Mouse (Mus musculus) liver, adult (tissue): ENCODE measurements at regions not wholly inside any gene's neighbourhood (a gene's known extent, or its start where the extent isn't known, plus 50 kb on each side); places are given as distances from the start of the nearest gene placed in this dataset.

Experiments
- GATA4 ChIP-seq: IDR thresholded peaks from 2 replicates; pipeline ENCODE4 v1.6.1; 2014; ENCODE audit warnings: mild to moderate bottlenecking, low read length; ENCODE audit not compliant: insufficient replicate concordance

DNA sequence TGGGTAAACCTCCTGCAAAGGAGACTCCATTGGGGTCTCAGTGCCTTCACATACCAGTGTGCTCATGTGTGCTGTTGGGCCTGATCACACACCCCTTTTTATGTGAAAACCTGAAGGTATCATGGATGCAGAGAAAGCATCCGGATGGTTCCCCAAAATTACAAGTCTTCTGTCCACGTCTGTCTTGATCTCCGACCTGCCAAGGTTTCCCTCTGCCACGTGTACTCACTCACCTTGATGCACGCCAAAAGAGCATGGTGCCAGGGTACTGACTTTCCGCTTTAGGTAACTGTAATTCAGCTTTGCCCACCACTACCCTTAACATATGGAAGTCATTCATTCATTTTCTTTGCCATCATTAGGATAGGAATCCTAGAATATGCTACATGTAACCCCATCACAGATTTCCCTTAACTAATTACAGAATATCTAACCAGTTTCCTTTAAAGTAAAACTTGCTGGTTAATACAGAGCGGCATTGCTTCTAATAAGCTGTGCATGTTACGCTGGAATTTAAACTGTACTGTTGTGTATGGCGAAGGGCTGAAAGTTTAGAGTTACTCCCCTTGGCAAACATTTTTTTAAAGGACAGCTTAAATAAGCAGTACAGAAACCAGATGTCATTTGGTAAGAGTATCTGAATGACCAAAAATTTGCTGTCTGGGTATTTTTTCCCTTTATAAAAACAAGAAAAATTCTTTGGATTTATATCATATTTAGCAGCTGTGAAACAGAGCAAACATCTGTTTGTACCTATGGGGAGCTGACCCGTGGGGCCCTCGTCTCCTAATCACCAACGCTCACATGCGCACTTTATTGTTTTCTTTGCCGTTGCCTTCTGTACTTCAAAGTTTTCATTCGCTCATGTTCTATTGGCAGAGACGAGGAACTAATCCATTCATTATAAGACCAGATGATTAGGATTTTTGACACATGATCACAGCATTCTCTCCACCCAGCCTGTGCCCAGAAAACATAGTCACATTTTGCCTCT, 131.4 kb upstream of the Gm15217 start:
- TF ChIP-seq GATA4: no peak

DNA sequence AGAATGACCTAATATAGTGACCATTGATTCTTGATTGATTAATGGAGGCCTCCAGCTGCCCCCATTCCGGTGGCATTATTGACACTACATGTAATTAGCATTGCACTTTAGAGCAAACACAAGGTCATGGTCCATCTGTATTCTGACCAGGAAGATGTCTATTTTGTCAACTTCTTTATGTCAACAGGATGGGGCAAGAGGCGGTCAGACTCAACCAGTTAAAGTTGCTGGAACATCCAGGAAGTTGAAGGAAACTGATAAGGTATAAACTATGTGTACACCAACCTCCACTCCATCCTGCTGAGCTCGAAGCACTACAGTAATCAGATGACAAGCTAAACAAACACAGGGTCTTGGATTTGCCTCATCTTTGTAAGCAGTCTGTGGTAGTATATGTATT, 130.1 kb upstream of the Gm15217 start:
- no peak for TF ChIP-seq GATA4

DNA sequence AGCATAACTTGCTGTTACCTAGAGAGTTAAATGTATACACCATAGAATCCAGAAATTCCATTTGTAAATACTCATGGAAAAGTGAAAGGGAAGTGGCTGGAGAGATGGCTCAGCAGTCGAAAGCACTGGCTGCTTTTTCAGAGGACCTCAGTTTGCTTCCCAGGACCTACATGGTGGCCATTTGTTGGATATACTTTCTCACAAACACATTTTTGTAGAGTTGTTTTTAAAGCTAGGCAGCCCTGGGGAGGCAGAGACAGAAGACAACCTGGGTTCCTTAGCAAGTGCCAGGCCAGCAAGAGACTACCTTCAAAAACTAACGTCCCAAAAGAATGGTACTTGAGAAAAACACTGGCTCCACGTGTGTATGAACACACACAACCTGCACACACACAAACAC, 124.0 kb upstream of the Gm15217 start:
- no peak for TF ChIP-seq GATA4

DNA sequence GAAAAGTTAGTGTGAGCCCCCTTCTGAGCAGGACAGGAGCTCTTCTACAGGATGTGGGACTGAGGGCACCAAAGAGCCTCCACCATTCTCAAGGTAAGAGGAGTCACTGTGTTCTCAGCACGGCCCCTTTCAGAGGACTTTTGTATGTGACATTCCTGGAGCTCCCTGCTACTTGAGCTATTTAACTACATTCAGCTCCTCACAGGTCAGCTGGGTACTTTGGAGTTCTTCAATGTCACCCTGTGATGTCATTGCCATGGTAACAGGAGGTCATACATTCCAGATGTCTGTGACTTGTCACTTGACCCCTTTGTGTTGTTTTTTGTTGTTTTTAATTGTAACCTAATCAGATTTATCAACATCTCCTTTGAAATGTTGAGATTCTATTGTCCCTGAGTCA, 122.9 kb upstream of the Gm15217 start:
- TF ChIP-seq GATA4: no peak

DNA sequence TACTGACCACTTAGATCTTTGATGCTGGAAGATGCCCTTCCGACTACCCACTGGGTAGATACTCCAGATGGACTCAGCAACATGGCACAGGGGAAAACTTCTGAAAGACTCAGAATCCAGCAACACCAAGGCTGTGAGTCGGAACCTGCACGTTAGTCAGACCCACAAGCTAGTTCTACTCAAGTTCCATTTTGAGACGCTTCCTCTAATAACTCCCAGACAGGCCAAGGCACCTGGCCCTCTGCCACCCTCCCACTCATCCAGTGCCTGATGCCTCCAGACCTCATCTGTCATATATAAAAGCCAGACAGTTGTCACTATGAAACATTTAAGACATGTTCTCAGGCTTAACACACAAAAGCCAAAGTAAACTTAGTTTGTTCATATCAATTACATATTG, 121.9 kb upstream of the Gm15217 start:
- no peak for TF ChIP-seq GATA4

DNA sequence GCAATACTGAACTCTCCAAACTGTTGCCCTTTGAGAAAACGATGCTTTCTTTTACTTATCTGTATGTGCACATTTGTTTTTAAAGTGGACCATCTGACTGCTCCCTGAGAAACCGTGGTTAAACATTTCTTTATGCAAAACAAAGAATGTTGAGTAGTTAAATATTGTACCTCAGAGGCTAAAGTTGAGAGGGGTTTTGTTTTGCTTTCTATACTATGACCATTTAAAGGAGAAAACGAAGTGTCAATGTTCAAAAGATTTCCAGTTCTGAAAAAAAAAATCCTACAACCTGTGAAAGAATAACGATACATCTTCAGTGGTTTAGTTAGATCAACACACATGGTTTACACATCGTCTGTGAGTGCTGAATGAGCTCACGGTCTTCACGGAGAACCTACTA, 120.7 kb upstream of the Gm15217 start:
- no peak for TF ChIP-seq GATA4

DNA sequence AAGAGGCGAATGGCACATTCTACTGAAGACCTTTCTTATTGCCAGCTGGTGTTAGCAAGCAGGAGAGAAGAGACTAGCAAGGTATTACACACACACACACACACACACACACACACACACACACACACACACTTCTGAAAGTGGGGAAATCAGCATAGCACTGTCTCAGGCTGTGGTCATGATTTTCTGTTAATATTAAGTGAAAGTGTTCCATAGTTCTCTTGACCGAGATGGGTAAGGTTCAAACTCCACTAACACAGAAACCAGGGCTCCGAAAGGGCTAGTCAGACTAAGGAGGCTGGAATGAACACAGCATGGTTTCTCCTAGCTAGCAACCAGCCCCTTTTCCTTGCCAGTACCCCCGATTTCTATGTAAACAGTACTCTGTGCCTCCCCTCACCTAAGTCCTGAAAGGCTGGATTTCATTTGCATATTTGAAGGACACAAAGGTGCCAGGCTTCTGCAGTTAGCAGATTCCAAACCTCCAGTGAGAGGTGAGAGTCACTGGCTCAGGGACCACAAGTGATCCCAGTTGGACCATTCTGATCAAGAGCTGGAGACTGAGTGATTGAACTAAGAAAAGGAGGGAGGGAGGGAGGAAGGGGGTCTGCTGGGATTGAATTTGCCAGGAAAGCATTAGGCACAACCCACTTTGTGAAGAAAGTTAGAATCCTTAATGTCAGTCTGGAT, 118.8 kb upstream of the Gm15217 start:
- no peak for TF ChIP-seq GATA4

DNA sequence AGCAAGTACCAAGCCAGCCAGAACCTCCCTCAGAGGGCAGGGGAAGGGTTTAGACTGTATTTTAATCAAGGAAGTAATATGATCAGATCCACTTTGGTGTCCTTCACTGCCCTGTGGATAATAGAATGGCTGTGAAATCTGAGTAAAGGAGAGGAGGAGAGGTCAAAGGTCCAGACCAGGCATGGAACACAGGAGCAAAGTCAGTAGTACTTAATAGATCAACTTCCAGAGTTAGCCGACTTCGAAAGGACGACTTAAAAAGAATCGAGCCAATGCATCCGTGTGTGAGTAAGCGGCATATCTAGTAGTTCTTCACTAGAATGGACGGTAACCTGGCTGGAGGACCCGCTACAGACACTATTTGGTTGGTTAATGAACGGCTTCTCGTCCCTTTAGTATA, 103.8 kb upstream of the Gm15217 start:
- no peak for TF ChIP-seq GATA4

DNA sequence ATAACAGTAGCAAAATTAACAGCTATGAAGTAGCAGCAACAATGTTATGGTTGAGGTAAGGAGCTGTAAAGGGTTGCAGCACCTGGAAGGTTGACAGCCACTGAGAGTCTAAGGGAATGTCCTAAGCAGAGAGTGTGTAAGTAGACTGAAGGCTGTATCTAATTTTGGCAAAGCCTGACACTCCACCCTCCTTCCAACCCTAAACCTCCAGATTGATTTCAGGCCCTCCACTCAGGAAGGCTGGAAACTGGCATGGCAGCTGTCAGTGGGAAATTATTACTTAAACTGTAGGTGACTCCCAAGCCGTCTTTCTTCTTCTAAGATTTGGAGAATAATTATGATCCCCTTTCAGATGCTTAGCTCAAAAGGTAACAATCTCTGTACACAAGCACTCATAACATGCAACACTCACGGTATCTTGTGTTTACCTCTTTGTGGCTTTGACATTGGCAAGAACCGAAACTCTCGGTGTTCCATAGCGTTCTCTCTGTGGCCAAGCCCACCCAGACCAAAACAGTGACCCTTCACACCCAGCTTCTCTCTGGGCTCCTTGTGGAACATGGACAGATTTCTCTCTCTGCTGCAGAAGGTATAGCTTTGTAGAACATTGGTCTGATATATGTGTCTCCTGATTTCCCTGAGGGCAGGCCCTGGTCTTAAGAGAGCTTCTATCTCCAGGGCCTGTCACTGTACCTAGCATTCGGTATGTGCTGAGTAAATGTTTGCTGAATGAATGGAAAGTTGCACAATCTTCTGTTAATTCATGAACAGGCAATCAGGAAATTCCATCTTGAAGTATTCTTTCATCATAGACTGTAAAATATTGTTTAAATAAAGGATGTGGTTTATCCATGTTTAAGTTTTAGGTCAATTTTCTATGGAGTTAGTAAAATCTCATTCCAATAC, 102.0 kb upstream of the Gm15217 start:
- no peak for TF ChIP-seq GATA4

GRCm38 (mm10) chr14:46277832-46278611, 101.2 kb upstream of the Gm15217 start:
- no peak for TF ChIP-seq GATA4

- no peak for TF ChIP-seq GATA4
Measured at GRCm38 (mm10) chr14:46292398-46292797, 86.8 kb upstream of the Gm15217 start.

GRCm38 (mm10) chr14:46296275-46296674, 82.9 kb upstream of the Gm15217 start:
- TF ChIP-seq GATA4: no peak

DNA sequence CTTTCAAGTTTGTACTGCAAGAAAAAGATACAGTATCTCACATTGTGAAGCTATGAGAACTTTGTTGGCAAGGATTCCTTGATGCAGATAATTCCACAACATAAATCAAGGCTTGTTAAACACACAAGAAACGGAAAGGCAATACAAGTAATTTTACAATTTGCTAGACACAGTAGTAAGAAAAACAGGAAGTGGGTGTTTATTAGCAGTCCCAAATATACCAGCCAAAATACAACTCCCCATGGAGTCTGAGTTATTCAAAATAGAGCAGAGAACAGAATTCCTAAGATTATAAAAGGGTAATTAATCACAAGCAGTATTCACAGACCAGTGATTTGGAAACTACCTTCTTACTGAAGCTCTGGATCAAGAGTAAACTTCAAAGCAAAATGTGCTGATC, 78.7 kb upstream of the Gm15217 start:
- no peak for TF ChIP-seq GATA4

DNA sequence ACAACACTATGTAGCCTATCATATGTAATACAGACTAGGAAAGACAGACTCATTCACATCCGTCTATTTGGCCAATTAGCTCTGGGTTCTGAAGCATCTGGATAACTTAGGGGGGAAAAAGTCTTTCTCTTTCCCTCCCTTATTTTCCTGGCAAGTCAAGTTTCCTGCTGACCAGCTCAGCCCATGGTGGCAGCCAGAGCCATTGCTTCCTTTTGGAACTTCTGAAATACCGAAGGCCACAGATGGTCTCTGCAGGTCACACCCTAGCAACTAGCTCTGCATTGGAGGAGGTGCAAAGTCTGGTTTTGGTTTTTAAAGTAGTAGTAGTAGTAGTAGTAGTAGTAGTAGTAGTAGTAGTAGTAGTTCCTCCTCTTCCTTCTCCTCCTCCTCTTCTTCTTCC, 76.6 kb upstream of the Gm15217 start:
- TF ChIP-seq GATA4: no peak

- TF ChIP-seq GATA4: no peak
Measured at GRCm38 (mm10) chr14:46305267-46305666, 73.9 kb upstream of the Gm15217 start.

DNA sequence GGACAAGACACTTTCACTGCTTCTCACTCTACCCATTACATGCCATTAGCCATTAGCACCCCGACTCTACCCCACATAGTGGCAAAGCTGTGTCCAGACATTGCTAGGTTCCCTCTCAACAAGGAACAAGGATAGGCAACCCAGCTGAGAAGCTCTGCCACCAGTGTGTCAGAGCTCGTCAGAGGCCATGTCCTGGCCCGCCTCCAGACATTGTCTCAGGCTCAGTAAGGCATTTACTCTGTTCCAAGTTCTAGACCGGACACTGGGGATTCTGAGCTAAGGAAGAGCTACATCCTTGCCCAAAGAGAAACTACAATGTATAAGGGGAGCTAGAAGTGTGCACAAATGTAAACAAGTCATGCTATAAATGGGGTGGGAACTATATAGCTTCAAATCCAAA, 66.2 kb upstream of the Gm15217 start:
- no peak for TF ChIP-seq GATA4
